Comparison of ENCODE assay signal across 9 mouse cellular contexts in the genomic region with DNA sequence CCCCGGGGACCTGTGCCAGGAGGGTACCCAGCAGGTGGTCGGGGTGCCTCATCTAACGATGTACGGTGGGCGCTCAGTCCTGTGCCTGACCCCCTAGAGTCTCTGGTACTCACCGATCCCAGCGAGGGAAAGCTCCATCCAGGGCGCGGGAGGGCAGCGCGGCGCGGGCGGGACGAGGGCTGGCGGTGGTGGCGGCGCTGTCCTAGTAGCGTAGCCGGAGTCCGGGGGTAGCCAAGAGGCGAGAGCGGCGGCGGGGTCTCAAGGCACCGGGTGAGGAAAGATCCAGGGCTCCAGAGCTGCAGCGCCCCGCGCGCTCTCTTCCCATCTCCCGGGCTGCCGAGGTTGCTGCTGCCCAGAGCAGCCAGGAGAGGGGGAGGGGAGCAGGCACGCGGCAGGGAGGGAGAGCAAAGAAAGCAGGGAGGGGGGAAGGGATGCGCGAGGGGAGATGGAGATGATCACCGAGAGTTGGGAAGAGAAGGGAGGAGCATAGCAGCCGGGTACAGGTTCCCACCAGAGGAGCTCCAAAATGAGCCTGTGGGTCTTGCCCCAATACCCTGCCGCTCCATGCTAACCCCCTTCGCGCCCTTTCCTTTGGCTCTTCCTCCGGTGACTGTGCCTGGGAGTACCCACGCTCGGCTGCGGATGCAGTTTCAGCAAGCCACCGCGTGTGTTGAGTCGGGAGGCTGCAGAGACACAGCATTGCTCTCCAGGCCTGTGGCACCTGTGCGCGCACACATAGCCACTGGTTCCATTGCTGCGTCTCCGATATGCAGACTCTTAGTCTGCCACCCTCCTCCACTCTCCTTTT. TPM values are rescaled to one million over a fixed set of nuclear protein-coding genes. Genes with fewer than 3 reads are reported as not detected.
A peak's percentile ranks its signal among the peaks of the same experiment; 100 is the strongest.
DNase-seq lines count a peak whose midpoint lies in the region; ATAC-seq and TF ChIP-seq lines count a peak whose summit lies in the region.
"Had no signal": no experiment of that assay in that cellular context is flagged by ENCODE, and none has a peak within 500 bp of the region (broad histone marks: within the 10 kb centered on the region; RNA-seq: fewer than 3 reads in every experiment).

A gene (minus strand): TSS at position 769 of the 808 bp plus-strand sequence.

- H3K9me3 ChIP-seq in embryonic facial prominence, embryonic 10.5 days: no peaks in the 10 kb centered on the region
- no peaks in the 10 kb centered on the region for H3K9me3 ChIP-seq in hindbrain, embryonic 16.5 days (ENCODE audit: control insufficient read depth, low read length)
- H3K9me3 ChIP-seq in midbrain, embryonic 12.5 days: no peaks in the 10 kb centered on the region
- H3K9me3 ChIP-seq in stomach, postnatal 0 days (ENCODE audit: control insufficient read depth, low read length): no peaks in the 10 kb centered on the region

- no peaks in the 10 kb centered on the region for H3K36me3 ChIP-seq in embryonic facial prominence, embryonic 10.5 days (replicated peaks)
- H3K36me3 ChIP-seq in hindbrain, embryonic 16.5 days (ENCODE audit: control insufficient read depth, insufficient read depth, low read length): no peaks in the 10 kb centered on the region
- no peaks in the 10 kb centered on the region for H3K36me3 ChIP-seq in midbrain, embryonic 12.5 days
- H3K36me3 ChIP-seq in stomach, postnatal 0 days (ENCODE audit: control insufficient read depth, insufficient read depth, low read length): no peaks in the 10 kb centered on the region

- peak within 1 kb of the TSS; percentile 87 for H3K9ac ChIP-seq in hindbrain, embryonic 16.5 days (ENCODE audit: low read depth, low read length)
- peak within 1 kb of the TSS; percentile 62 for H3K9ac ChIP-seq in midbrain, embryonic 12.5 days (replicated peaks)
- H3K9ac ChIP-seq in stomach, postnatal 0 days (ENCODE audit: low read length): no peak within 1 kb of the TSS

- peak; percentile 5 for DNase-seq in ovary, postnatal 10 days (ENCODE audit: low spot score)
- DNase-seq in ovary, adult 18-20 months (ENCODE audit: low spot score): no peak
- peak; percentile 81 for DNase-seq in embryonic facial prominence, embryonic 10.5 days (ENCODE audit: low spot score)
- DNase-seq in layer of hippocampus, postnatal 36 days: peak; percentile 84 to 86
- peak; percentile 43 for DNase-seq in stomach, postnatal 0 days (ENCODE audit: low spot score)
- DNase-seq in thymus, postnatal 14 days: no peak

- TF ChIP-seq EP300 in stomach, postnatal 0 days (optimal IDR thresholded peaks at IDR 0.05): no peak

- peaks cover 37% of the 10 kb centered on the region for H3K27me3 ChIP-seq in embryonic facial prominence, embryonic 10.5 days (replicated peaks; ENCODE audit: low read depth, poor library complexity, severe bottlenecking)
- no peaks in the 10 kb centered on the region for H3K27me3 ChIP-seq in hindbrain, embryonic 16.5 days (replicated peaks; ENCODE audit: control insufficient read depth, insufficient read depth, low read length)
- peaks cover 2% of the 10 kb centered on the region; the same call in 1 of the 2 replicates for H3K27me3 ChIP-seq in midbrain, embryonic 12.5 days
- no peaks in the 10 kb centered on the region for H3K27me3 ChIP-seq in stomach, postnatal 0 days (ENCODE audit: control insufficient read depth, insufficient read depth, low read length)

- H3K4me3 ChIP-seq in embryonic facial prominence, embryonic 10.5 days: peak within 1 kb of the TSS; percentile 71
- peak within 1 kb of the TSS; percentile 68 for H3K4me3 ChIP-seq in hindbrain, embryonic 16.5 days (ENCODE audit: low read length)
- peak within 1 kb of the TSS; percentile 58 for H3K4me3 ChIP-seq in midbrain, embryonic 12.5 days
- peak within 1 kb of the TSS; percentile 44 for H3K4me3 ChIP-seq in stomach, postnatal 0 days (ENCODE audit: low read depth, low read length)

- ATAC-seq in hindbrain, embryonic 16.5 days: peak; percentile 96
- peak; percentile 96 for ATAC-seq in midbrain, embryonic 12.5 days (ENCODE audit: low FRiP score, low read depth)
- peak; percentile 47 for ATAC-seq in stomach, postnatal 0 days (ENCODE audit: low FRiP score, low TSS enrichment)

- H3K4me2 ChIP-seq in hindbrain, embryonic 16.5 days (ENCODE audit: low read length): peak within 1 kb of the TSS; percentile 79
- peak within 1 kb of the TSS; percentile 64 for H3K4me2 ChIP-seq in midbrain, embryonic 12.5 days (replicated peaks)
- H3K4me2 ChIP-seq in stomach, postnatal 0 days (replicated peaks; ENCODE audit: low read depth): peak within 1 kb of the TSS; percentile 73

- TF ChIP-seq CTCF in stomach, postnatal 0 days (IDR thresholded peaks at IDR 0.05; ENCODE audit: low read depth): no peak

- H3K4me1 ChIP-seq in embryonic facial prominence, embryonic 10.5 days: peaks cover 18% of the 10 kb centered on the region
- peaks cover 6% of the 10 kb centered on the region for H3K4me1 ChIP-seq in hindbrain, embryonic 16.5 days (ENCODE audit: control insufficient read depth, insufficient read depth, low read depth, low read length)
- peaks cover 10% of the 10 kb centered on the region; the same call in 1 of the 2 replicates for H3K4me1 ChIP-seq in midbrain, embryonic 12.5 days
- no peaks in the 10 kb centered on the region for H3K4me1 ChIP-seq in stomach, postnatal 0 days (replicated peaks; ENCODE audit: control insufficient read depth, insufficient read depth)

- under 1% methylated on average over 52 of the region's 52 CpGs for WGBS in embryonic facial prominence, embryonic 10.5 days
- WGBS in hindbrain, embryonic 16.5 days: under 1% methylated on average over 46 of the region's 52 CpGs
- under 1% methylated on average over 52 of the region's 52 CpGs for WGBS in midbrain, embryonic 12.5 days
- under 1% methylated on average over 47 of the region's 52 CpGs for WGBS in stomach, postnatal 0 days

- peak within 1 kb of the TSS; percentile 85 for H3K27ac ChIP-seq in embryonic facial prominence, embryonic 10.5 days (replicated peaks)
- H3K27ac ChIP-seq in hindbrain, embryonic 16.5 days (ENCODE audit: low read depth, low read length): peak within 1 kb of the TSS; percentile 93
- H3K27ac ChIP-seq in midbrain, embryonic 12.5 days (replicated peaks): peak within 1 kb of the TSS; percentile 68
- H3K27ac ChIP-seq in stomach, postnatal 0 days (replicated peaks): no peak within 1 kb of the TSS

RNA-seq across cellular contexts. Expression of the gene that starts here (rescaled TPM):
- polyA plus RNA-seq in embryonic facial prominence, embryonic 10.5 days (2016; fragmentation: Nextera tagmentation; extraction: Ambion mirVana): 0.91 and 1.7 TPM in 2 replicates
- 16.4 and 16.5 TPM in 2 replicates for polyA plus RNA-seq in hindbrain, embryonic 16.5 days (2015; fragmentation: Nextera tagmentation; extraction: Ambion mirVana)
- 10 to 100 TPM; 51.1 to 52.5 TPM for total RNA-seq in layer of hippocampus, postnatal 36 days (2021)
- 3.5 and 5.4 TPM in 2 replicates for polyA plus RNA-seq in midbrain, embryonic 12.5 days (2016; fragmentation: Nextera tagmentation; extraction: Ambion mirVana)
- 0.62 and 0.87 TPM in 2 replicates for polyA plus RNA-seq in stomach, postnatal 0 days (2015; fragmentation: Nextera tagmentation; extraction: Ambion mirVana)
- polyA plus RNA-seq: small intestine, adult 2 months had no signal

Comparison
In these comparisons a context has a peak if more than half of its experiments do, and no peak if none do; other contexts are left out.
1. DNase-seq: peak in ovary, postnatal 10 days (single experiment), embryonic facial prominence, embryonic 10.5 days (single experiment) and layer of hippocampus, postnatal 36 days (2 of 2); none in ovary, adult 18-20 months (single experiment) and thymus, postnatal 14 days (single experiment).
2. Peak in DNase-seq, ATAC-seq, H3K4me3 ChIP-seq and H3K4me2 ChIP-seq in stomach, postnatal 0 days; RNA of the gene not detected or under 1 TPM.
3. Peak in every context shown above with its lines, with median percentiles within 50 percentile points of each other: H3K4me3 ChIP-seq, ATAC-seq and H3K4me2 ChIP-seq.